Mouse (Mus musculus) ES-Bruce4 (cell line): Measurements from ENCODE around the gene Ap1g2. TPM values are rescaled to one million over a fixed set of nuclear protein-coding genes. Genes with fewer than 3 reads are reported as not detected.

Experiments used
- H3K27ac ChIP-seq: 2 replicates; pipeline ENCODE4 v1.5.1; 2012; ENCODE audit warnings: low read length, inconsistent platforms; ENCODE audit not compliant: insufficient read depth
- H3K27me3 ChIP-seq: 2 replicates; pipeline ENCODE4 v1.6.1; 2012; ENCODE audit warnings: mild to moderate bottlenecking, low read length, inconsistent platforms; ENCODE audit not compliant: control insufficient read depth, poor library complexity, insufficient read depth, severe bottlenecking
- H3K36me3 ChIP-seq: 2 replicates; pipeline ENCODE4 v1.6.1; 2012; ENCODE audit warnings: inconsistent platforms, mild to moderate bottlenecking, low read length, moderate library complexity; ENCODE audit not compliant: control insufficient read depth, poor library complexity, insufficient read depth, severe bottlenecking
- H3K4me1 ChIP-seq: one replicate; pipeline ENCODE4 v1.8.1; 2011; ENCODE audit warnings: low read length; ENCODE audit not compliant: control insufficient read depth, insufficient read depth
- H3K4me3 ChIP-seq: 2 replicates; pipeline ENCODE4 v1.5.1; 2011; ENCODE audit warnings: low read depth, mild to moderate bottlenecking, low read length
- H3K9ac ChIP-seq: 2 replicates; pipeline ENCODE4 v1.6.1; 2012; ENCODE audit warnings: low read depth, mild to moderate bottlenecking, inconsistent platforms; ENCODE audit not compliant: poor library complexity, severe bottlenecking
- H3K9me3 ChIP-seq: replicated peaks from 2 replicates; pipeline ENCODE4 v1.6.1; 2012; ENCODE audit warnings: mild to moderate bottlenecking, low read length, inconsistent platforms; ENCODE audit not compliant: control insufficient read depth, poor library complexity, insufficient read depth, severe bottlenecking
- CTCF ChIP-seq: IDR thresholded peaks from one replicate; pipeline ENCODE4 v1.8.1; 2011; ENCODE audit warnings: low read depth, low read length
- EP300 ChIP-seq: IDR thresholded peaks from 2 replicates; pipeline ENCODE4 v1.6.1; 2011; ENCODE audit warnings: low read depth, low read length; ENCODE audit not compliant: insufficient read depth
- POLR2A ChIP-seq: IDR thresholded peaks from one replicate; pipeline ENCODE4 v1.8.1; 2011; ENCODE audit warnings: low read length; ENCODE audit not compliant: insufficient read depth
- polyA plus RNA-seq: library from polyadenylated mRNA; stranded (reverse); fragments of >200 nt; gene quantifications from 2 replicates; pipeline ENCODE4 v1.2.4, GENCODE M21; 2011; ENCODE audit warnings: low read depth; ENCODE audit not compliant: missing spikeins, insufficient read depth, insufficient read length

The Ap1g2 gene
- polyA plus RNA-seq, 1 experiment = 23.9 TPM

GRCm38 (mm10) chr14:55066042-55066441, 40.4 kb downstream of the Ap1g2 start:
- Histone ChIP-seq H3K36me3 (peaks cover 19% of the 10 kb centered on the region), H3K27ac (no peak overlapping the region)

GRCm38 (mm10) chr14:55065391-55065790, 41.0 kb downstream of the Ap1g2 start:
- Histone ChIP-seq H3K27me3 (no peaks in the 10 kb centered on the region), H3K36me3 (peaks cover 19% of the 10 kb centered on the region), H3K9ac (peak overlapping the region; percentile 12), H3K9me3 (no peaks in the 10 kb centered on the region), H3K4me1 (peaks cover 2% of the 10 kb centered on the region), H3K27ac (no peak overlapping the region), H3K4me3 (peak overlapping the region; percentile 23)
- no peak for TF ChIP-seq CTCF
- TF ChIP-seq EP300 = no peak
- TF ChIP-seq POLR2A = no peak

More at GRCm38 (mm10) chr14:55066042-55066441, 40.4 kb downstream of the Ap1g2 start:
- TF ChIP-seq EP300 (no peak), POLR2A (no peak), CTCF (no peak)
- Histone ChIP-seq H3K4me3 (peak overlapping the region; percentile 23; the same call in 1 of the 2 replicates), H3K9me3 (no peaks in the 10 kb centered on the region), H3K4me1 (peaks cover 2% of the 10 kb centered on the region), H3K27me3 (no peaks in the 10 kb centered on the region), H3K9ac (peak overlapping the region; percentile 12; the same call in 1 of the 2 replicates)

- no peaks in the 10 kb centered on the region for H3K27me3 ChIP-seq
- H3K4me3 ChIP-seq = peak overlapping the region; percentile 23
- no peaks in the 10 kb centered on the region for H3K9me3 ChIP-seq
- H3K27ac ChIP-seq = no peak overlapping the region
- TF ChIP-seq CTCF (no peak), EP300 (0 out of 2 replicates have a peak, but pooled peaks have one; percentile 21)
- H3K36me3 ChIP-seq = peaks cover 14% of the 10 kb centered on the region
- H3K9ac ChIP-seq = peak overlapping the region; percentile 12
- H3K4me1 ChIP-seq = peaks cover 4% of the 10 kb centered on the region
Observed at GRCm38 (mm10) chr14:55064481-55065370, 41.7 kb downstream of the Ap1g2 start.

GRCm38 (mm10) chr14:55063581-55064381, 42.6 kb downstream of the Ap1g2 start:
- TF ChIP-seq POLR2A (no peak), EP300 (no peak), CTCF (no peak)
- Histone ChIP-seq H3K36me3 (peaks cover 11% of the 10 kb centered on the region), H3K9ac (peak overlapping the region; percentile 12), H3K27ac (no peak overlapping the region), H3K4me1 (peaks cover 4% of the 10 kb centered on the region), H3K4me3 (no peak overlapping the region), H3K9me3 (no peaks in the 10 kb centered on the region), H3K27me3 (no peaks in the 10 kb centered on the region)

GRCm38 (mm10) chr14:55063117-55063516, 43.3 kb downstream of the Ap1g2 start:
- Histone ChIP-seq H3K36me3 (peaks cover 9% of the 10 kb centered on the region), H3K9me3 (no peaks in the 10 kb centered on the region), H3K4me1 (peaks cover 4% of the 10 kb centered on the region), H3K27ac (no peak overlapping the region), H3K4me3 (no peak overlapping the region), H3K9ac (no peak overlapping the region), H3K27me3 (no peaks in the 10 kb centered on the region)
- TF ChIP-seq POLR2A (no peak), CTCF (no peak), EP300 (no peak)
